Mouse (Mus musculus): Measurements from ENCODE around the gene Ap2s1. TPM values are rescaled to one million over a fixed set of nuclear protein-coding genes. Genes with fewer than 3 reads are reported as not detected.

Ap2s1 gene
- 208 and 306 TPM in 2 replicates for polyA plus RNA-seq (2012; rRNA removed)

GRCm38 (mm10) chr7:16738073-16738696, at the start of gene Ap2s1:
Ap2s1 (plus strand) TSS chr7:16738410.

GRCm38 (mm10) chr7:16721629-16722028, 16.6 kb upstream of the Ap2s1 start, which contains the start of gene Ceacam9:
Ceacam9 (plus strand) TSS chr7:16721929.

GRCm38 (mm10) chr7:16780825-16781554, 42.8 kb downstream of the Ap2s1 start, which contains the start of gene Slc1a5:
Slc1a5 (plus strand) TSS chr7:16781340.

Other genes with a start within 250 kb of the Ap2s1 start
- gene Arhgap35, start 123.4 kb upstream of the Ap2s1 start, polyA plus RNA-seq (2012; rRNA removed), result 6.0 and 6.4 TPM in 2 replicates
- not detected in 2 replicates for gene Ceacam15, start 62.7 kb upstream of the Ap2s1 start, polyA plus RNA-seq (2012; rRNA removed)
- 0.16 TPM in 1 of 2 replicates, not detected in the other for gene Ceacam9, start 16.5 kb upstream of the Ap2s1 start, polyA plus RNA-seq (2012; rRNA removed)
- gene Slc1a5, start 42.9 kb downstream of the Ap2s1 start, polyA plus RNA-seq (2012; rRNA removed), result 38.8 and 53.1 TPM in 2 replicates
- 67.8 and 69.3 TPM in 2 replicates for gene Strn4, start 77.5 kb downstream of the Ap2s1 start, polyA plus RNA-seq (2012; rRNA removed)
- gene Fkrp, start 78.3 kb downstream of the Ap2s1 start, polyA plus RNA-seq (2012; rRNA removed), result 11.9 and 19.0 TPM in 2 replicates
- gene Prkd2, start 104.5 kb downstream of the Ap2s1 start, polyA plus RNA-seq (2012; rRNA removed), result 13.5 and 16.1 TPM in 2 replicates
- 30.7 and 76.5 TPM in 2 replicates for gene Dact3, start 136.9 kb downstream of the Ap2s1 start, polyA plus RNA-seq (2012; rRNA removed)
- gene Gng8, start 153.4 kb downstream of the Ap2s1 start, polyA plus RNA-seq (2012; rRNA removed), result 5.1 and 6.2 TPM in 2 replicates
- 1.8 and 3.1 TPM in 2 replicates for gene Ptgir, start 168.1 kb downstream of the Ap2s1 start, polyA plus RNA-seq (2012; rRNA removed)
- gene Calm3, start 185.7 kb downstream of the Ap2s1 start, polyA plus RNA-seq (2012; rRNA removed), result 145 and 149 TPM in 2 replicates
- 1.8 and 3.2 TPM in 2 replicates for gene Pnmal2, start 206.3 kb downstream of the Ap2s1 start, polyA plus RNA-seq (2012; rRNA removed)
- gene Pnmal1, start 221.3 kb downstream of the Ap2s1 start, polyA plus RNA-seq (2012; rRNA removed), result 0.04 and 0.08 TPM in 2 replicates
- 0.01 TPM in 1 of 2 replicates, not detected in the other for gene Gm42372, start 244.7 kb downstream of the Ap2s1 start, polyA plus RNA-seq (2012; rRNA removed)